Mouse (Mus musculus) thymus, adult 2 months (tissue): Measurements from ENCODE around the gene Akap2. TPM values are rescaled to one million over a fixed set of nuclear protein-coding genes. Genes with fewer than 3 reads are reported as not detected.

Experiments
- DNase-seq: peaks from one replicate; pipeline ENCODE4 v3.0.0; 2021
- H3K27ac ChIP-seq: fragments of 200-500 bp; 2 replicates; pipeline ENCODE4 v1.5.1; 2012; ENCODE audit warnings: low read length, control low read depth; ENCODE audit not compliant: control insufficient read depth, insufficient read depth
- H3K27me3 ChIP-seq: fragments of 200-500 bp; 2 replicates; pipeline ENCODE4 v1.6.1; 2012; ENCODE audit warnings: mild to moderate bottlenecking, low read length, moderate library complexity, mixed read lengths; ENCODE audit not compliant: control insufficient read depth, insufficient read depth
- H3K36me3 ChIP-seq: fragments of 200-500 bp; 2 replicates; pipeline ENCODE4 v1.6.1; 2012; ENCODE audit warnings: mild to moderate bottlenecking, low read length, moderate library complexity; ENCODE audit not compliant: control insufficient read depth, insufficient read depth
- H3K4me1 ChIP-seq: fragments of 200-500 bp; replicated peaks from 2 replicates; pipeline ENCODE4 v1.6.1; 2012; ENCODE audit warnings: low read length; ENCODE audit not compliant: control insufficient read depth, insufficient read depth
- H3K4me3 ChIP-seq: fragments of 200-500 bp; 2 replicates; pipeline ENCODE4 v1.5.1; 2012; ENCODE audit warnings: mild to moderate bottlenecking, low read length, control low read depth, moderate library complexity; ENCODE audit not compliant: control insufficient read depth, insufficient read depth
- CTCF ChIP-seq: fragments of 200-500 bp; IDR thresholded peaks from 2 replicates; pipeline ENCODE4 v1.5.1; 2012; ENCODE audit warnings: mild to moderate bottlenecking, control low read depth, low read length, moderate library complexity, borderline replicate concordance; ENCODE audit not compliant: control insufficient read depth, poor library complexity, insufficient read depth; ENCODE audit errors: extremely low read depth
- POLR2A ChIP-seq: fragments of 200-500 bp; IDR thresholded peaks from 2 replicates; pipeline ENCODE4 v1.6.1; 2012; ENCODE audit warnings: mild to moderate bottlenecking, low read length, control low read depth, moderate library complexity; ENCODE audit not compliant: control insufficient read depth, poor library complexity, insufficient read depth; ENCODE audit errors: extremely low read depth
- whole genome bisulfite sequencing: fragments of 180-500 bp; shearing (Covaris S2); methylation state at CpG from one replicate; pipeline ENCODE4 v1.1.7; 2018; 5-methylcytosine and 5-hydroxymethylcytosine counted together
- polyA plus RNA-seq: library from polyadenylated mRNA; depleted of rRNA; stranded (reverse); fragments of >200 nt; gene quantifications from 2 replicates; pipeline ENCODE4 v1.2.3, GENCODE M21; 2012

Gene Akap2
- polyA plus RNA-seq, 1 experiment: 99.2 TPM

GRCm38 (mm10) chr4:57919494-57920423 lies 202.3 kb downstream of the Akap2 start:
- Histone ChIP-seq H3K4me3 (no peak overlapping the region), H3K27ac (no peak overlapping the region), H3K4me1 (peaks cover 18% of the 10 kb centered on the region), H3K36me3 (no peaks in the 10 kb centered on the region), H3K27me3 (no peaks in the 10 kb centered on the region)
- TF ChIP-seq POLR2A: no peak
- TF ChIP-seq CTCF: no peak
- 56% methylated on average over 8 of the region's 8 CpGs for WGBS
- no peak for DNase-seq

GRCm38 (mm10) chr4:57920522-57920921 lies 203.1 kb downstream of the Akap2 start:
- DNase-seq: no peak
- Histone ChIP-seq H3K4me1 (peaks cover 10% of the 10 kb centered on the region), H3K4me3 (no peak overlapping the region), H3K27me3 (no peaks in the 10 kb centered on the region), H3K36me3 (no peaks in the 10 kb centered on the region), H3K27ac (no peak overlapping the region)
- no peak for TF ChIP-seq POLR2A
- TF ChIP-seq CTCF: no peak
- 96% methylated on average over 1 of the region's 1 CpGs for WGBS

- Histone ChIP-seq H3K27ac (no peak overlapping the region), H3K27me3 (no peaks in the 10 kb centered on the region), H3K4me3 (no peak overlapping the region), H3K4me1 (no peaks in the 10 kb centered on the region; the same call in 1 of the 2 replicates), H3K36me3 (no peaks in the 10 kb centered on the region)
- 88% methylated on average over 5 of the region's 5 CpGs for WGBS
- no peak for TF ChIP-seq CTCF
- TF ChIP-seq POLR2A: no peak
- no peak for DNase-seq
Observed at GRCm38 (mm10) chr4:57922171-57922570, 204.7 kb downstream of the Akap2 start.

GRCm38 (mm10) chr4:57924556-57925071 lies 207.2 kb downstream of the Akap2 start:
- no peak for DNase-seq
- Histone ChIP-seq H3K4me1 (no peaks in the 10 kb centered on the region), H3K4me3 (no peak overlapping the region), H3K27me3 (no peaks in the 10 kb centered on the region), H3K36me3 (no peaks in the 10 kb centered on the region), H3K27ac (no peak overlapping the region)
- no peak for TF ChIP-seq POLR2A
- TF ChIP-seq CTCF: no peak
- 92% methylated on average over 6 of the region's 6 CpGs for WGBS

GRCm38 (mm10) chr4:57927464-57928205 lies 210.2 kb downstream of the Akap2 start:
- Histone ChIP-seq H3K27ac (no peak overlapping the region), H3K4me1 (no peaks in the 10 kb centered on the region), H3K36me3 (no peaks in the 10 kb centered on the region), H3K27me3 (no peaks in the 10 kb centered on the region), H3K4me3 (no peak overlapping the region)
- DNase-seq: peak; percentile 16
- 27% methylated on average over 3 of the region's 3 CpGs for WGBS
- no peak for TF ChIP-seq CTCF
- TF ChIP-seq POLR2A: no peak

- H3K4me1 ChIP-seq: no peaks in the 10 kb centered on the region
- DNase-seq: no peak
- 20% methylated on average over 5 of the region's 5 CpGs for WGBS
- H3K36me3 ChIP-seq: no peaks in the 10 kb centered on the region
- H3K4me3 ChIP-seq: no peak overlapping the region
- H3K27me3 ChIP-seq: no peaks in the 10 kb centered on the region
- TF ChIP-seq POLR2A: no peak
- no peak for TF ChIP-seq CTCF
- no peak overlapping the region for H3K27ac ChIP-seq
Observed at GRCm38 (mm10) chr4:57930559-57931170, 213.2 kb downstream of the Akap2 start.
